Mouse (Mus musculus) urinary bladder, postnatal 25 days (tissue): ENCODE data around the gene Zfp451.

ENCODE experiments used
- DNase-seq: peaks from one replicate; pipeline ENCODE4 v3.0.0; 2022; ENCODE audit warnings: low spot score

Zfp451 gene

GRCm38 (mm10) chr1:33717636-33718035, 96.8 kb downstream of the Zfp451 start:
- no peak for DNase-seq

GRCm38 (mm10) chr1:33714796-33715195, 99.6 kb downstream of the Zfp451 start:
- DNase-seq = no peak

- DNase-seq = no peak
Measured at GRCm38 (mm10) chr1:33712026-33712425, 102.4 kb downstream of the Zfp451 start.
